In the genomic region with DNA sequence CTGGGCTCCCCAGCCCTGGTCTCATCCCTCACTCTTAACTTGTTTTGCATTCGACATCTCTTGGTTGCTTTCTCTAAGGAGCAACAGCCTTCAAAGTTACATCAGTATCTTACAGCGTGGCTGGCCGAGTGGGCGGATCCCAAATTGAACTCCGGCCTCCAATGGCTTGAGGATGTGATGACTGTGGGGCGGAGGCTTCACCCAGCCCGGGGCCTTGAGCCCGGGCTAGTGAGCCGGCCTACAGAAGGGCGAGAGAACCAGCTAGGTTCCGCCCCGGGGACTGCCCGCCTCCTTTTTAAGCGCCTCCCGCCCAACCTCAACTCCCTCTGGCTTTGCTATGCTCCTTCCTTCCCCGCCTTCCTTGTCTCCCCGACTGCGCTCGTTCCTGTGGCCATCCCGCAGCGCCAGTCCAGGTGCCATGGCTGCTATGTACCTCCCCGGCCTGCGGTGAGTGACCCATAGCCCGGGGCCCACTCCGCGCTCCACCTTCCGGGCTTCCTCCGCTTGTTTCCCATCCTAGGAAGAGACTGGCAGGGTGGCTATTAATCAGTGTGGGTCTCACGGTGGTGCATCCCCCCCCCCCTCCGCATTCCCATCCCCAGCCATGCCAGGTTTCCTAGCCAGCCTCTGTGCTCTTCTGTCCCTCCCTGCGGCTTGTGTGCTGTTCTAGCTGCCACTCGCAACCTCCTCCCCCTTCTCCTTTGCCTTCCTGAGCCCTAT, we compare ENCODE assay signal across 8 mouse cellular contexts. TPM values are rescaled to one million over a fixed set of nuclear protein-coding genes. Genes with fewer than 3 reads are reported as not detected.
DNase-seq lines count a peak whose midpoint lies in the region; ATAC-seq and TF ChIP-seq lines count a peak whose summit lies in the region.

A gene (plus strand): TSS at position 200 of the 720 bp plus-strand sequence.

- H3K27ac ChIP-seq in embryonic facial prominence, embryonic 13.5 days, result peak within 1 kb of the TSS; percentile 91
- H3K27ac ChIP-seq in kidney, adult 2 months (ENCODE audit: insufficient read depth, low read depth, low read length), result peak within 1 kb of the TSS; percentile 74
- H3K27ac ChIP-seq in limb, embryonic 14.5 days (replicated peaks; ENCODE audit: low read depth, low read length), result peak within 1 kb of the TSS; percentile 74
- H3K27ac ChIP-seq in midbrain, embryonic 16.5 days (ENCODE audit: low read length), result peak within 1 kb of the TSS; percentile 85

- H3K36me3 ChIP-seq in embryonic facial prominence, embryonic 13.5 days, result peaks cover 20% of the 10 kb centered on the region
- H3K36me3 ChIP-seq in kidney, adult 2 months (ENCODE audit: control insufficient read depth, insufficient read depth, low read length), result no peaks in the 10 kb centered on the region
- peaks cover 25% of the 10 kb centered on the region for H3K36me3 ChIP-seq in limb, embryonic 14.5 days (ENCODE audit: control insufficient read depth, insufficient read depth, low read length)
- peaks cover 3% of the 10 kb centered on the region; the same call in 1 of the 2 replicates for H3K36me3 ChIP-seq in midbrain, embryonic 16.5 days (ENCODE audit: control insufficient read depth, insufficient read depth, low read length)

- H3K4me2 ChIP-seq in embryonic facial prominence, embryonic 13.5 days, result peak within 1 kb of the TSS; percentile 82
- H3K4me2 ChIP-seq in limb, embryonic 14.5 days (replicated peaks; ENCODE audit: low read depth, low read length, severe bottlenecking), result peak within 1 kb of the TSS; percentile 80
- peak within 1 kb of the TSS; percentile 70 for H3K4me2 ChIP-seq in midbrain, embryonic 16.5 days (ENCODE audit: low read length)

- peak; percentile 85 for ATAC-seq in embryonic facial prominence, embryonic 13.5 days (ENCODE audit: insufficient number of reproducible peaks, insufficient read depth, low FRiP score, low TSS enrichment, low read depth)
- ATAC-seq in limb, embryonic 14.5 days (ENCODE audit: low FRiP score, low read depth), result peak; percentile 92
- ATAC-seq in midbrain, embryonic 16.5 days, result peak; percentile 86

- WGBS in embryonic facial prominence, embryonic 13.5 days, result 0% methylated on average over 32 of the region's 32 CpGs
- WGBS in kidney, adult 2 months, result under 1% methylated on average over 32 of the region's 32 CpGs
- WGBS in limb, embryonic 14.5 days, result under 1% methylated on average over 30 of the region's 32 CpGs
- WGBS in midbrain, embryonic 16.5 days, result 0% methylated on average over 32 of the region's 32 CpGs

- peak within 1 kb of the TSS; percentile 83 for H3K9ac ChIP-seq in embryonic facial prominence, embryonic 13.5 days
- peak within 1 kb of the TSS; percentile 80 for H3K9ac ChIP-seq in limb, embryonic 14.5 days (ENCODE audit: low read depth, low read length, severe bottlenecking)
- H3K9ac ChIP-seq in midbrain, embryonic 16.5 days (ENCODE audit: low read depth, low read length), result peak within 1 kb of the TSS; percentile 72

- H3K27me3 ChIP-seq in embryonic facial prominence, embryonic 13.5 days, result 0 out of 2 replicates have a peak, but pooled peaks cover 2% of the 10 kb centered on the region
- H3K27me3 ChIP-seq in kidney, adult 2 months (replicated peaks; ENCODE audit: control insufficient read depth, insufficient read depth, low read length), result no peaks in the 10 kb centered on the region
- no peaks in the 10 kb centered on the region for H3K27me3 ChIP-seq in limb, embryonic 14.5 days (ENCODE audit: control insufficient read depth, insufficient read depth, low read length)
- no peaks in the 10 kb centered on the region for H3K27me3 ChIP-seq in midbrain, embryonic 16.5 days (ENCODE audit: control insufficient read depth, insufficient read depth, low read depth, low read length)

- peaks cover 19% of the 10 kb centered on the region for H3K4me1 ChIP-seq in embryonic facial prominence, embryonic 13.5 days
- H3K4me1 ChIP-seq in kidney, adult 2 months (ENCODE audit: control insufficient read depth, insufficient read depth, low read length), result no peaks in the 10 kb centered on the region
- H3K4me1 ChIP-seq in limb, embryonic 14.5 days (ENCODE audit: control insufficient read depth, insufficient read depth, low read length), result peaks cover 7% of the 10 kb centered on the region
- H3K4me1 ChIP-seq in midbrain, embryonic 16.5 days (ENCODE audit: control insufficient read depth, insufficient read depth, low read length), result peaks cover 11% of the 10 kb centered on the region

- H3K4me3 ChIP-seq in embryonic facial prominence, embryonic 13.5 days, result peak within 1 kb of the TSS; percentile 61
- peak within 1 kb of the TSS; percentile 77 for H3K4me3 ChIP-seq in kidney, adult 2 months (ENCODE audit: insufficient read depth, low read depth, low read length)
- peak within 1 kb of the TSS; percentile 62 for H3K4me3 ChIP-seq in limb, embryonic 14.5 days (replicated peaks; ENCODE audit: low read length)
- peak within 1 kb of the TSS; percentile 47 for H3K4me3 ChIP-seq in midbrain, embryonic 16.5 days (ENCODE audit: low read depth, low read length)

- TF ChIP-seq POLR2A in kidney, adult 2 months (IDR thresholded peaks at IDR 0.05; ENCODE audit: low read depth, low read length), result peak; percentile 22
- TF ChIP-seq POLR2A in limb, embryonic 14.5 days (IDR thresholded peaks at IDR 0.05; ENCODE audit: borderline replicate concordance, extremely low read depth, insufficient read depth, insufficient read length), result 0 out of 2 replicates have a peak, but pooled peaks have one; percentile 29

- no peak for TF ChIP-seq CTCF in kidney, adult 2 months (conservative IDR thresholded peaks at IDR 0.05; ENCODE audit: insufficient read depth, insufficient read length, low read depth, low read length)

- no peaks in the 10 kb centered on the region for H3K9me3 ChIP-seq in embryonic facial prominence, embryonic 13.5 days
- H3K9me3 ChIP-seq in limb, embryonic 14.5 days (ENCODE audit: control insufficient read depth, low read length), result no peaks in the 10 kb centered on the region
- H3K9me3 ChIP-seq in midbrain, embryonic 16.5 days (replicated peaks; ENCODE audit: control insufficient read depth, low read length, poor library complexity, severe bottlenecking), result no peaks in the 10 kb centered on the region

- DNase-seq in 416B (ENCODE audit: low read depth), result peak; percentile 97
- DNase-seq in adrenal gland, postnatal 25 days, result peak; percentile 89
- peak; percentile 88 to 97 for DNase-seq in heart, adult 18-20 months
- DNase-seq in kidney, adult 2 months, result peak; percentile 94
- peak; percentile 86 for DNase-seq in limb, embryonic 14.5 days (ENCODE audit: low spot score)
- DNase-seq in spleen, postnatal 14 days (ENCODE audit: low spot score in 2 of 2), result peak; percentile 81 to 83

RNA-seq across cellular contexts. Expression of the gene that starts here (rescaled TPM):
- total RNA-seq in adrenal gland, postnatal 25 days (2021), result 33.9 and 46.2 TPM in 2 replicates
- 35.0 and 38.4 TPM in 2 replicates for polyA plus RNA-seq in embryonic facial prominence, embryonic 13.5 days (2015; fragmentation: Nextera tagmentation; extraction: Ambion mirVana)
- 1 to 10 TPM; 8.3 to 9.4 TPM for total RNA-seq in heart, adult 18-20 months (2021)
- polyA plus RNA-seq in kidney, adult 2 months (2012; rRNA removed), result 22.9 and 27.4 TPM in 2 replicates
- polyA plus RNA-seq in limb, embryonic 14.5 days (2012; rRNA removed), result 39.3 and 52.1 TPM in 2 replicates
- polyA plus RNA-seq in limb, embryonic 14.5 days (2014; fragmentation: Nextera tagmentation; extraction: Ambion mirVana), result 22.5 and 28.0 TPM in 2 replicates
- polyA plus RNA-seq in midbrain, embryonic 16.5 days (2015; fragmentation: Nextera tagmentation; extraction: Ambion mirVana), result 29.5 and 30.6 TPM in 2 replicates

Comparison
In these comparisons a context has a peak if more than half of its experiments do, and no peak if none do; other contexts are left out.
1. Peak in every context shown above with its lines: DNase-seq, ATAC-seq, H3K4me3 ChIP-seq and H3K27ac ChIP-seq.